In the genomic region with DNA sequence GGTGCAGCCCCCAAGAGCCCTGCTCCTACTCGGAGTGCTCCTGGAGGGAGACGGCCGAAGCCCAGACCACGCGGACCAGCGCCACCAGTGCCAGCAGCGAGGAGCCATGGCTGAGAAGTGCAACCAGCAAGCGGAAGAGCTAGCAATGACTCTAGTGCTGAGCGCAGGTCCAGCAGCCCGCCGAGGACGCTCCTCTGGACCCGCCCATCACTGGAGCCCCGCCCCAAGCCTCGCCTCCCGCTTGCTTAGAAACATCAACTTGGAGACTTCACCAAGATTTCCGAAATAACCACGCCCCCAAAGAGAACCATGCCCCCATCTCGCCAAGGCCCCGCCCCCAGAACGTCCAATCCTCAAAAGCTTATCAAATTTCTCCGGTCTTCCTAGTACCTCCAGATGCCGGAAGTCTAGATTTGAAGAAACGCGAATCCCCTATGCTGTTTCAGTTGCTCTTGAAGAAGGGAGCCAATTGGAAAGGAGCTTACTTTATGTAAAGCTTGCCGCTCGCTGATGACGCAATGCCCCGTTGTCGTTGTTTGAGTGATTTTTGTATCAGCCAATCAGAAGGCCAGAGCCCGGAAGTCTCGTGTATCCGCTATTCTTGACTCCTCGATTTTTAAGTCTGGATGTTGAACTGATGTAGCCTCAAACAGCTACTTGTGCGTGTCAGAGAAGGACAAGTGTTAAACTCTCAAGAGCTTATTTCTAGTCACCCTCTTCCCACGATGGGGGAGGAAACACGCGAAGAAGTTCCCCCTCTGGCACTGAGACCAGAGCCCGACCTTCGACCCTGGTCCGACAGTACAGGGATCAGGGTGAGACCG, we compare ENCODE assay signal across 8 mouse cellular contexts. TPM values are rescaled to one million over a fixed set of nuclear protein-coding genes. Genes with fewer than 3 reads are reported as not detected.
DNase-seq lines count a peak whose midpoint lies in the region; ATAC-seq lines count a peak whose summit lies in the region.

A gene (minus strand): TSS at position 271 of the 824 bp plus-strand sequence.

- H3K9ac ChIP-seq in hindbrain, embryonic 11.5 days (ENCODE audit: low read depth, low read length), result peak within 1 kb of the TSS; percentile 64

- WGBS in hindbrain, embryonic 11.5 days, result under 1% methylated on average over 42 of the region's 42 CpGs

- H3K4me2 ChIP-seq in hindbrain, embryonic 11.5 days (replicated peaks; ENCODE audit: low read depth, low read length), result peak within 1 kb of the TSS; percentile 64

- no peaks in the 10 kb centered on the region for H3K27me3 ChIP-seq in hindbrain, embryonic 11.5 days (ENCODE audit: control insufficient read depth, insufficient read depth, low read length)

- ATAC-seq in hindbrain, embryonic 11.5 days (ENCODE audit: low FRiP score), result peak; percentile 97

- H3K4me3 ChIP-seq in hindbrain, embryonic 11.5 days (ENCODE audit: low read depth, low read length), result peak within 1 kb of the TSS; percentile 46

- H3K36me3 ChIP-seq in hindbrain, embryonic 11.5 days (ENCODE audit: control insufficient read depth, insufficient read depth, low read length), result no peaks in the 10 kb centered on the region

- no peaks in the 10 kb centered on the region for H3K9me3 ChIP-seq in hindbrain, embryonic 11.5 days (ENCODE audit: control insufficient read depth, low read length)

- peak within 1 kb of the TSS; percentile 74 for H3K27ac ChIP-seq in hindbrain, embryonic 11.5 days (ENCODE audit: low read depth, low read length)

- peak; percentile 100 for DNase-seq in Muller cell, postnatal 12 days (ENCODE audit: inconsistent ontology term)
- peak; percentile 98 for DNase-seq in cerebellum, adult 9-11 months
- DNase-seq in frontal cortex, adult 2 months (ENCODE audit: extremely low spot score in 1 of 2, low spot score in 1 of 2), result peak; percentile 99 to 100
- peak; percentile 99 for DNase-seq in hindbrain, embryonic 11.5 days (ENCODE audit: low spot score)
- DNase-seq in layer of hippocampus, postnatal 10 days (ENCODE audit: low spot score in 2 of 2), result peak; percentile 94 to 96
- peak; percentile 100 for DNase-seq in lung, postnatal 10 days
- DNase-seq in ovary, postnatal 36 days (ENCODE audit: low spot score), result peak; percentile 98
- peak; percentile 99 for DNase-seq in thymus, postnatal 25 days

- H3K4me1 ChIP-seq in hindbrain, embryonic 11.5 days (replicated peaks; ENCODE audit: control insufficient read depth, insufficient read depth, low read length), result peaks cover 7% of the 10 kb centered on the region

RNA-seq across cellular contexts. Expression of the gene that starts here (rescaled TPM):
- 33.1 and 34.4 TPM in 2 replicates for polyA plus RNA-seq in frontal cortex, adult 2 months (2012; rRNA removed)
- polyA plus RNA-seq in hindbrain, embryonic 11.5 days (2014; fragmentation: Nextera tagmentation; extraction: Ambion mirVana), result 11.6 and 14.9 TPM in 2 replicates
- total RNA-seq in layer of hippocampus, postnatal 10 days (2021), result 10 to 100 TPM; 22.5 to 23.0 TPM

Comparison
In these comparisons a context has a peak if more than half of its experiments do, and no peak if none do; other contexts are left out.
1. Peak in every context shown above with its lines: DNase-seq, ATAC-seq, H3K4me3 ChIP-seq and H3K27ac ChIP-seq.